Mouse (Mus musculus) splenic B cell, adult 2 months (primary cell): ENCODE measurements around the gene Baiap2l1.
"Not testable (repeated sequence)": the region's sequence is repeated elsewhere in the genome, so short reads cannot be mapped to it uniquely, and the experiment has no call there.

Experiments
- DNase-seq: peaks from one replicate; pipeline ENCODE4 v3.0.0-alpha.2; 2011; ENCODE audit warnings: low read depth, low spot score
- H3K27me3 ChIP-seq: 2 replicates; pipeline ENCODE4 v1.6.1; 2012; ENCODE audit warnings: mild to moderate bottlenecking, low read length, moderate library complexity, mixed read lengths; ENCODE audit not compliant: control insufficient read depth, poor library complexity, insufficient read depth, severe bottlenecking
- H3K36me3 ChIP-seq: 2 replicates; pipeline ENCODE4 v1.6.1; 2012; ENCODE audit warnings: mild to moderate bottlenecking, low read length, moderate library complexity, mixed read lengths; ENCODE audit not compliant: control insufficient read depth, poor library complexity, insufficient read depth, severe bottlenecking

The Baiap2l1 gene

GRCm38 (mm10) chr5:144364680-144365357 lies 6.9 kb upstream of the Baiap2l1 start:
- Histone ChIP-seq H3K27me3 (no peaks in the 10 kb centered on the region), H3K36me3 (no peaks in the 10 kb centered on the region)
- DNase-seq: no peak

DNA sequence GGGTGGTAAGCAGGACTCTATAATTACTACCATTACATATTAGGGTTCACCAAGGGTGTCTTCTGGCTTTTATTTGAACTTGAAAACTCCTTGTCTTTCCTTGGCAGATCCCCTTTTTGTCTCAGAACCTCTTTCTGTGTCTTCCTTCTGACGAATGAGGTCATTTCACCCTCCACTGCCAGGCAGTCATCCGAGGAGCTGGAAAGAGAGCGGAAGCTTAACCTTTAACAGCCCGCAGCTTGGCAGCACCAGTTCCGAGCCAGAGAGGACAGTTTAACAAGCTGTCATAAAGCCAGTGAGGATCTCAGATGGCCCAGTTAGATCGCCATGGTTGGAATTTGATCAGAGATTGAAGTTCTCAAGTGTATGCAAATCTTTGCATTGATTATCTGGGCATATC lies 2.4 kb upstream of the Baiap2l1 start:
- Histone ChIP-seq H3K27me3 (no peaks in the 10 kb centered on the region; the same call in 1 of the 2 replicates), H3K36me3 (no peaks in the 10 kb centered on the region)
- no peak for DNase-seq

DNA sequence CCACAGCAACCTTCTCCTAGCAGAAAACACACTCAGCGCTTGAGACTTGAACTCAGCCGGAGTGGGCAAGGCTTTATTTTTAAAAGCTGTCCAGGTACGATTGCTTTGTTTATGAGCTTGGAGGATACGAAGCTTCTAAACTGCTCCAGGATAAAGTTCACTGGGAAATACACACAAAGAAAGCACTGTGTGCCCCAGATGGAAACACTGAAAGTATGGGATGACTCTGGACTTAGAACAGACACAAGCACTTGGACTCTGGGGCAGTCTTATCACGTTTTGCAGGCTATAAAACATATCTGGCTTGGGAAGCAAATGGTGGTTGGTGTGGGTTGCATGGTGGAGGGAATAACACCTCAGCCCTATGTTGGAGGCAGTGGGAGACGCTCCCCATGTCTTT lies 2.0 kb upstream of the Baiap2l1 start:
- Histone ChIP-seq H3K27me3 (no peaks in the 10 kb centered on the region; the same call in 1 of the 2 replicates), H3K36me3 (no peaks in the 10 kb centered on the region)
- no peak for DNase-seq

GRCm38 (mm10) chr5:144358592-144358917 lies 643 bp upstream of the Baiap2l1 start:
- H3K27me3 ChIP-seq: no peaks in the 10 kb centered on the region; the same call in 1 of the 2 replicates
- H3K36me3 ChIP-seq: no peaks in the 10 kb centered on the region
- DNase-seq: no peak

GRCm38 (mm10) chr5:144357551-144357880 lies 396 bp downstream of the Baiap2l1 start:
- DNase-seq: no peak

DNA sequence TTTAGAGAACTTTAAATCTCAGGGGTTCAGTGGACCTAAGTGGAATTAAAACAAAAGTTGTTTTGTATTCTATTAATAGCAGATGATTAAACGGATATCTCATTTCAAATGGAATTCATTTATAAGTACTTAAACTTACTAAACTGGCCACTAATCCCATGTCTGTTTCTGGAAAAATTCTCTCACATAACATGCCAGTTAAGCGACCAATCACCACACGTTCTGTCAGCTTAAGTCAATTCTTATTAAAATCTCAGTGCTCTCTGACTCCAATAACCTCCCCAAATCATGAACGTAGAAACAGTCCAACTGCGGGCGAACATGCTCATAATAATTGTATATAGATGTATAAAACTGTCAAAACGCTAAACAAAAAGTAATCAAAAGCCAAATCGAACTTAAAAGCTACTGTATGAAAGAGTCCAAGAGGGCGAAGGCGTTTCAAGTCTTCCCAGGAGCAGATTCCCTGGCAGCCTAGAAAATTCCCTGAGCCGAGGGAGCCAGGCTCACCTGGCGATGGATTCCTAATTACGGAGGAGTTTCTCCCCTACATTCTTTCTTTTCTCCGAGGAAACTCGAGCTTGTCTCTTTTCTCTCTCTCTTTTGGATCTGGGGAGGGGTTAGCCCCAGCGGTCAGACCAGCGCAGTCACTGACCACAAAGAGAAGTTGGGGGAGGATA lies 996 bp downstream of the Baiap2l1 start:
- DNase-seq: no peak
- no peaks in the 10 kb centered on the region; the same call in 1 of the 2 replicates for H3K27me3 ChIP-seq
- no peaks in the 10 kb centered on the region for H3K36me3 ChIP-seq

More at GRCm38 (mm10) chr5:144357551-144357880, 396 bp downstream of the Baiap2l1 start:
- Histone ChIP-seq H3K27me3 (no peaks in the 10 kb centered on the region; the same call in 1 of the 2 replicates), H3K36me3 (no peaks in the 10 kb centered on the region)

- Histone ChIP-seq H3K36me3 (no peaks in the 10 kb centered on the region), H3K27me3 (no peaks in the 10 kb centered on the region; the same call in none of the 2 replicates)
- no peak for DNase-seq
These were observed 5.5 kb downstream of the Baiap2l1 start for GRCm38 (mm10) chr5:144352250-144353047.

DNA sequence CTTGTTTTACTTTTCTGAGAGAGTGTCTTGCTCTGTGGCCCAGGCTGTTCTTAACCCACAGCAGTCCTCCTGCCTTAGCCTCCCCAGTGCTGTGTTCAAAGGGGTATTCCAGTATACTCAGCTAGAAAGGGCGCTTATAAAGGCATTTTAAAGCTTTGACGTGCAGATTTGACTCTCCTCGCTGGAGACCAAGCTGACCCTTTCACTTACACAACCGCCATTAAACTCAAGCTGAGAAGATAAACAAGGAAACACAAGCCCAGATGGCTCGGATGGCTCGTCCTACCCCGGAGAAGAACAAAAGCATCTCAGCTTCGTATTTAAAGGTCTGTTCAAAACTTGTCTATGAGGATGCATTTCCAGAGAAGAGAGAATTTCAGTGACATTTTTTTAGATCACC lies 6.7 kb downstream of the Baiap2l1 start:
- DNase-seq: no peak

GRCm38 (mm10) chr5:144344592-144344991 lies 13.3 kb downstream of the Baiap2l1 start:
- peak; percentile 19 for DNase-seq
- Histone ChIP-seq H3K27me3 (no peaks in the 10 kb centered on the region), H3K36me3 (no peaks in the 10 kb centered on the region)

More for the DNA sequence above, 6.7 kb downstream of the Baiap2l1 start:
- no peaks in the 10 kb centered on the region for H3K36me3 ChIP-seq
- no peaks in the 10 kb centered on the region; the same call in none of the 2 replicates for H3K27me3 ChIP-seq

DNA sequence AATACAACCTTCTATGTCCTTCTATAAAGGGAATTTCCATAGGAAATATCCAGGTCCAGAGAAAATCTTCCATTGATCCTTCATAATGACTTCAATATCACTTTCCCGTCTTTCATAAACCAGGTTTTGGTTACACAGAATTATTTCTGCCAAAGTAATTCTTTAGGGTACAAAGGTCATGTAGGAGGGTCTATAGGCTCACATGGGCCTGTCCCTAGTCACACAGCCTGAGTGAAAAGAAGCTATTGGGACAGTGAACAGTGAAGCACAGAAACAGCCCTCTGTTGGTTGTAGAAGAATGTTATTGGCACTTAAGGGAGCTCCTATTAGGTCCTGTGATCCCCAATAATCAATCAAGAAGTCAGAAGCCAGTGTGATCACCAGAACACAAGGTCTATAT lies 16.8 kb downstream of the Baiap2l1 start:
- H3K27me3 ChIP-seq: no peaks in the 10 kb centered on the region
- H3K36me3 ChIP-seq: no peaks in the 10 kb centered on the region
- DNase-seq: no peak

GRCm38 (mm10) chr5:144338787-144339186 lies 19.1 kb downstream of the Baiap2l1 start:
- Histone ChIP-seq H3K27me3 (no peaks in the 10 kb centered on the region), H3K36me3 (no peaks in the 10 kb centered on the region)
- no peak for DNase-seq

DNA sequence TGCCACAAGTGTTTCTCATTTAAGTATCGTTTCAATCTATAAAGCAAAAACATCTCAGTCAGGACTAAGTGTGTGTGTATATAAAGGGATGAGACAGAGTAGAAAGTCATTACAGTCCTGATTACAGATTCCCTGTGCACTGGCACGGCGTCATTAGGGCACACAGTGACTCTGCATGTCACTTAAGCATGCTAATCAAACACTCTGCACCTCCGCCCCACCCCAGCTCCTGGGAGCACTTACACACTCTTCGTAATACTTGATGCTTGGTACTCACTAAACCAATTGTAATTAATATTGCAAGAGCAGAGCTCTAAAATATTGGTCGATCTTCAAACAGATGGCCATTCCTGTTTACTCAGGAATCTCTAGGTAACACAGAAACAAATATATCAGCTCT lies 22.6 kb downstream of the Baiap2l1 start:
- not testable (repeated sequence) for DNase-seq, H3K36me3 ChIP-seq, H3K27me3 ChIP-seq

GRCm38 (mm10) chr5:144334010-144334409 lies 23.9 kb downstream of the Baiap2l1 start:
- Histone ChIP-seq H3K27me3 (no peaks in the 10 kb centered on the region), H3K36me3 (no peaks in the 10 kb centered on the region)
- no peak for DNase-seq

- DNase-seq: no peak
- no peaks in the 10 kb centered on the region for H3K27me3 ChIP-seq
- H3K36me3 ChIP-seq: no peaks in the 10 kb centered on the region
These were observed 35.2 kb downstream of the Baiap2l1 start for GRCm38 (mm10) chr5:144322717-144323116.

GRCm38 (mm10) chr5:144321681-144322080 lies 36.2 kb downstream of the Baiap2l1 start:
- H3K27me3 ChIP-seq: no peaks in the 10 kb centered on the region
- no peak for DNase-seq
- no peaks in the 10 kb centered on the region for H3K36me3 ChIP-seq
